Mouse (Mus musculus) layer of hippocampus, adult 9-11 months (tissue): ENCODE results near the gene Necab2.

Source experiments
- DNase-seq: peaks from one replicate; pipeline ENCODE4 v3.0.0; 2022

Gene Necab2

DNA sequence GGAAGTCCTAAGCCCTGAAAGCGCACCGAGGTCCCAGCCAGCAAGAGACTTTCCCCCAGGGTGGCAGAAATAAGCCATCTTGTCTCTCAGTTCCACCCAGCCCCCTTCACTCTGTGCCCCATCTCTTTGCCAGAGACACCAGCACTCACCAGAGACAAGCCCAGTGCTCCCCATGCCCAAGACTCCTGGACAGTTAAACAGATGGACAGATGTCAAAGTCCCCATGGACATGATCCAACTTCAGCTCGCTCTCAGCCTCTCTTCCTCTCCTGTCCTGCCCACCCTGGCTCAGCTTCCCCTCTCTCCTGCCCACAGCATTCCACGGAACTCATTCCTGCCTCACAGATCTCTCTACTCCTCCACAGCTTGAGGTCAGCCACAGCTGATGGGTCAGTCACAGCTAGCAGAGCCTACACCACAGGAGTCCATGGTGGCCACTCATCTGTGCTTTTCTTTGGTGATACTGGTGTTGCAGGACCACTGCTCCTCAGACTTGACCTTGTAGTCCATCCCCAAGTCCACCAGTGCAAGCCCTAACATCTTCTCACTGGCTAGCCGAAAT lies 17.7 kb upstream of the Necab2 start:
- no peak for DNase-seq

DNA sequence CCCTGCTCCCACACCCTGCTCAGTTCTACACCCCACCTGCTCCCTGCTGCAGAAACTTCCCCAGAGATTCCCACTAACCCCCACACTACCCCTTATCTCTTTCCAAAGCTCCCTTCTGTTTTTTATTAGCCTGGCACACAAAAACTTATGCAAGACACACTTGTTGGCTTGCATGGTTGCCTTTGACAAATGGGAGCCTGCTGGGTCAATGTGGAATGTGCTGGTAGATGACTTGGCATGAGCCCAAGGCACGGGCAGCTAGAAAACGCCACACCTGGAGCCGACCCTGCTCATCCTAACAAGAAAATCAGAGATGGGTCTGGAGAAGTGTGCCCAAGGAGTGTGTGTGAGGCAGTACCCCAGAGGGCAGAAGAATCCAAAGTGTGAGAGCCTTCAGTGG lies 17.0 kb upstream of the Necab2 start:
- DNase-seq, result no peak

DNA sequence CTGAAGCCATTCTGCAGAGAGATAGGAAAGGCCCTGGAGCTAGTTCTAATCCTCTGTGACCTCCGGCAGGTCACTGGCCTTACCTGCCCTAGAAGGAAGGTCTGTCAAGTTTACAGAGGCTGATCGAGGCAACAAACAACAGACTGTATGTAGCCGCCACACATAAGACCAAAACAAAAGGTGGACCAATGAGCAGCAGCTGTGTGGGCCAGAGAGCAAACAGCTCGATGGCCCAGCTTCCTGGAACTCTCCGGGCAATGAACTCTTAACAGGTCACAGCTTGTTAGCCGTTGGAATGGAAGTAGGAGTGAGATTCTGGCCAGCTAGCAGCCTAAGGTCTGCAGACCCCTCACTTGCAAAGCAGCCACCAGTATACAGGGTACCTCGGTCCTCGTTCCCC lies 16.3 kb upstream of the Necab2 start:
- DNase-seq, result no peak

DNA sequence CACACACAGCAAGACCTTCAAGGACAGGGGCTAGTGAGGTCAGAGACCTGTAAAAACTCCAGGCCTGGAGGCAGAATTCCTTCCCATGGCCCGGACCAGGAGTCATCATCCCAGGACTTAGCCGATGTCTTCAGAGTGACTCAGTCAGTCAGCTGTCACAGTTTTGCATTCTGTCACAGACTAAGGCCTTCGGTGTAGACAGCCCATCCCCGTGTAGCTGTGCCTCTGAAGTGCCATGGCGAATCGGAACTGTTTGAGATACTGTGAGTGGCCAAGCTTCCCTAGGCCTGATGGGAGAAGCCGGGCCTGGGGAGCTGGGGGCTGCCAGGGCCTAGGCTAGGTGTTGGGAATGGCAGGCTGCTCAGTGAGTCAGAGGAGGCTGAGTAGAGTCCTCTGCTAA lies 15.8 kb upstream of the Necab2 start:
- no peak for DNase-seq

DNA sequence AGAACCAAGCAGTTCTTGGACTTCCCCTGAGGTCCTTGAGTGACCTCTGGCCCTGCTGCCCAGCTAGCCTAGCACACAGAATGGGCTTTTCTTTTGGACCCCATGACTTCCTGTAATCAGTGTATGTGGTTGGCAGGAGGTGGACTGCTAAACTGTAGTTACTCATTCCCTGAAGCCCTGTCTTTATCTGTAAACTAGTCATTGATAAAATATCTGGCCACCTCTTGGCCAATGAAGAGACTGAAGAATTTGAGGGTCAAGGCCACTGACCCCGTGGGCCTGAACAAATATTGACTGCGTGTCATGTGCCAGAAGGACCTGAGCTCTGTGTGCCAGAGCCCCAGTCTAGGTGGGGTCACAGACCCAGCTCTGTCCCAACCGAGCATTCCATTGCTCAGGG lies 14.1 kb upstream of the Necab2 start:
- DNase-seq, result no peak

DNA sequence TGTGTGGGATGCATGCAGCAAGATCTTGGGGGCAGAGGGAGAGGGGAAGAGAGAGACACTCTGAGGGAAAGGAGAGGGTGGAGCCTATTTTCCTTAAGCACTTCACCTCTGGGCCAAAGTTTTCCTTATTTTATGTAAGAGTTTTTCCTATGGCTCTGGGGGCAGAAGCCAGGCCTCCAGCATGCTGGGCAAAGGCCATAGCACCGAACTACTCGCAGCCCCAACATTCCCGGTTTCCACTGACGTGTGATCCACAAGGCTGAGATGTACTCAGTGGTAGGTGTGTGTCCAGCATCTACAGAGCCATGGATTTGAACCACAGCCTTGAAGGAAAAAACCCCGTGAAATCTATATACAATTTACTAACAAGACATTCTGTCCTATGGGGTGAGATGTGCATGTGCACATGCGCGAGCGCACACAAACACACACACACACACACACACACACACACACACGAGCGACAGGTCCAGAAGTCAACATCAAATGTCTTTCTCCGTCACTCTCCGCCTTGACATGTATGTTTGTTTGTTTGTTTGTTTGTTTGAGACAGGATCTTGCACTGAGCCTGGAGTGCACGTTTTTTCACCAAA lies 12.8 kb upstream of the Necab2 start, which contains the start of gene Osgin1:
Gene Osgin1 (plus strand): TSS at position 543 of the 593 bp plus-strand sequence.
- DNase-seq, result no peak

DNA sequence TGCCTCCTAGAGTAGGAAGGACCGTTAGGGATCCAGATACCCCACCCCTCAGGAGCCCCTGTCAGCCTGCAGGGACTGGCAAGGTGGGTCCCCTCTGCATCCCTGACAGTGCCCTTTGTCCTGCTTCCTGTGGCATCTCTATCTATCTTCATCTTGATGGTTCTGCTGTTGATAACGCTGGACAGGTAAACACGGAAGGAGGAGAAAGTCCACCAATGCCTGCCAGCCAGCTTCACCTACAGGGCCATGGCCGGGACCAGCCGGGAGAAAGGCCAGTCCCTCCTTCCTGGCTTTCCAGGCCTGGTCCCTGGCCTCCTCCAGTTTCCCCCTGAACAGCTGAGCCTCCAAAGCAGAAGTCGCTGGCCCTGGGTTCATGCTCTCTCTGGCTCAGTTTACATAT lies 11.9 kb upstream of the Necab2 start:
- no peak for DNase-seq

DNA sequence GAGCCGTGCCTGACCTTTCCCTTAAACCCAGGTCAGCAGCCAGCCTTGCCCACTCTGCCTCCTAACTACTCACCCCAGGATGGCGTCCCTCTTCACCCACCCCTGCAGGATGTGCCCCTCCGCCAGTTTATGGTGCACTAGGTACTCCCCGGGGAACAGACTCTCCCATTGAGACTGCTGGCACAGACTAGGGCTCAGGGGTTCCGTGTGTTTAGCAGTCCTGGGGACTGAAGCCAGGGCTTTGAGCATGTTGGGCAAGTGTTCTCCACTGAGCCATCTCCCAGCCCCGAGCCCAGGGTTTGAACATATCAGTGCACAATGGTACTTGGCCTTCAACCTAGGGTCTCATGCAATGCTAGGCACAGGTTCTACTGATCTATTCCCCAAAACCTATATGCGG lies 11.0 kb upstream of the Necab2 start:
- no peak for DNase-seq

DNA sequence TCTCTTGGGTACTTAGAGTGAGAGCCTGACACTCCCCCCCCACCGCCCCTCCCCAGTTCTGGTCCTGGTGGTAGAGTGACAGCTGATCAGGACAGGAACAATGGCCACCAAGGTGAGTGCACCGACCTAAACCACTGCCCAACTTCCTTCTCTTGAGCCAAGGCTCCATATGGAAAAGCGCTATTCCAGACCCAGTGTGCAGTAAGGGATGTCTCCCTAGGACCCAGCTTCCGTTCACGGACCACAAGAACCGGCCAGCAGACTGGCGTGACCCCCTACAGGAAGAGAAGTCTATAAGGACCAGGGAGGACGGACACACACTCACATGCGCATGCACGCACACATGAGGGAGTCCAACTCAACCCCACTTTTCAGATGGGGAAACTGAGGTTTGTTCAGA lies 10.2 kb upstream of the Necab2 start:
- DNase-seq, result no peak

DNA sequence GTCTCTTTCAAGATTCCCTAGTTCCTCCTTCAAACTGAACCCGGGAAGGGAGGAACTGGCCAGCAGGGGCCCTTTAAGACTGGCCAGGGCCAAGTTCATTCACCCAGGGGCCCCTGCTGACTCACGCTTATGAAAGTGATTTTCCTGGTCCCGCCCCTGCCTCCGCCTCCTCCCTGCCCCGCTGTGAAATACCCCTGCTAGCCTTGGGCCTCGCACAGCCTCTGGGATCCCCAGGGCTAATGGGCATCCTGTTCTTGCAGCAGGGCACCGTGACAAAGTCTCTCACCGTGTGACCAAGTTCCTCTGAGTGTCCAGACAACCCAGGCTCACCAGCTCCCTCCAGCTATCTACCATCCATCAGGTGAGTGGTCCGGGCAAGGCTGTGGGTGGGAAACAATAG lies 9.6 kb upstream of the Necab2 start:
- DNase-seq, result no peak

DNA sequence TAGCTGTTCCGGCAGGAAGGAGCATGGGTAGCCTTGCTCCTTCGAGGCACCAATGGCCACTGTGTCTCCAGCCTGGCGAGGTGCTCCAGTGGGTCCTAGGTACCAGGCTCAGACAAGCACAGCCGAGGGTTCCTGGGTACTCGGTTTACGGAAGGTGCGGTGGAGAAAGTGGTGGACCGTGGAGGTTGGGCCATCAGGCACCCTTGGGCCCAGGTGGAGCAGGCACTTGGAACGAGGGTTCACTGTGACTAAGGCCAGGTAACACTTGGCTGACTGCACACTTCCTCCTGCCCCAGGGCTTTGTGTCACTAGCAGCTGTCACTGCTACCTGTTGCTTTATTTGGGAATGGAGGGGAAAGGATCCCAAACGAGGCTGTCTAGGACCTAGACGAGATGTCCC lies 9.0 kb upstream of the Necab2 start:
- DNase-seq, result no peak

DNA sequence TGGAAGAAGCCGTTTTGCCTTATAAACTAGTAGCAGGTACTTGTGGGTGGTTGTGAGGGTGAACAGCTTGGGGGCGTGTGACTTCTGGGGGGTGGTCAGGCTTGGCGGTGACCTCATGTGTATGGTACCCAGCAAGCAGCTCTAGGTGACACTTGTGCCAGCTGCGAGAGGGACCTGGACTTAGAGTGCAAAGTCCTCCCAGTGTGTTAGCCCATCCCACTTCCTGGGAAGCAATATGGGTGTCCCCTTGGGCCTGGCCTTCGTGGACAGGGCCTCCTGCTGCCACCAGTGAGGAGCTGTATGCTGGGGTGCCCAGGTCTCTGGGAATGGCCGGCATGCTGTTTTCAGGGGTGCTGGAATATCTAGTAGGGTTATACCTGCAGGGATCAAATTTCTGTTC lies 7.6 kb upstream of the Necab2 start:
- DNase-seq, result no peak

DNA sequence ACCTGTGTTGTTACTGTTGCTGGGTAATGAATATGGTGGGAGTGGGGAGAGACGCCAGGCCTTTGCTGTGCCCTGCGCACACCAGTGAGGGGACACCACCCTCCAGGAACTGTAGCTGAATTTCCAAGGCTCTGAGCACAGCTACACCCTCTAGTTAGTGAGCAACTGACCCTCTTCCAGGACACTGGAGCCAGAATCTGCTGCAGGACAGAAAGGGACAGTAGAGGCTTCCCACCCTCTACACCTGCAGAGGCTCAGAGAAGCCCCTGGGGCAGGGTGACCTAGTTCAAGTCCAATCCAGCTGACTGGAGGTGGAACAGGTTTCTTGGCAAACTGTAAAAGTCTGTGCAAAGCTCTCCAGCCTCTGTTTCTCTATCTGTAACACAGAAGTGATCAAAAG lies 7.1 kb upstream of the Necab2 start:
- DNase-seq, result no peak

DNA sequence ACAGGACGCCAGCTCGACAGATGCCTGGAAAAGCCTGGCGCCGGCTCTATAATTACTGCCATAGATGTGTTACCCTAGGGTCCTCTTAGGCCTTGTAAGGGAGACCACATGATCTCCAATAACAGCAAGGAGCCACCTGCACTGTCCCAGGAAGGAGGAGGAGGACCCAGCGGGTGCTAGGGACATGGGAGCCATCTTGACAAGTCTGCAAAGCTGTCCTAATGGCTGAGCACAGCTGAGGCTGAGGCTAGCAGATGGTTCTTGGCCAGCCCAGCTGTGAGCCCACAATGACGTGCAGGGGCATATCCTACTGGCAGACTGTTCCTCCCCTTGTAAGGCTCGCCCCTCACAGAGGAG lies 6.6 kb upstream of the Necab2 start:
- no peak for DNase-seq

DNA sequence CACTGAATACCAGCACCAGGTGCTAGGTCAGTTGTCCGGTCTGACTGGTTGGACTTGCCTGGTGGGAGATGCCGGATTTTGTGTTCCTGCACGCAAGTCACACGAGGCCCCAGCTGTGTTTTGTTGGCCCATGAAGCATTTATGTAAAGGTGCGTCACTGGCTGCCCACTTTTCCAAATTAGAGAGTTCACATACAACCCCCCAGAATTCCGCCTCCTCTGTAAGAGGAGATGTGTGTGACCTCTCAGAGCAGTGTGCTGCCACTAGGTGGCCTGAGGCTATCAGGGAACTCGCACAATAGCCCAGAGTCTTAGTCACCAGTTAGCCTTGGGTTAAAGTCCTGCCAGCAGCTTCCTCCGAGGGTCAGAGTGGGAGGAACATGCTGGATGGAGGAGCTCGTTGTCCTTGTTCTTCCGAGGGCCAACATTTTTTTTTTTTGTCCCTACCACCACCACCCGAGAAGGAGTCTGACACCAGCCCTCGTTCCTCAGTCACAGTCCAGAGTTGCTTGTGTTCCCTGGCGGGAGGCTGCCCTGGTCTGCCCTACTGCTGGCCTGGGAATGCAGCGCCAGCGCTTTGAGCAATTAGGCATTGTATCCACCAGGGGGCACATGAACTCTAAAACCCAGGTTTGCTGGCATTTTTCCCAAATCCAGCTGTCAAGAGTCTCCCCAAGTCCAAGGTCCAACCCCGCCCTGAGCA lies 6.1 kb upstream of the Necab2 start:
- no peak for DNase-seq

DNA sequence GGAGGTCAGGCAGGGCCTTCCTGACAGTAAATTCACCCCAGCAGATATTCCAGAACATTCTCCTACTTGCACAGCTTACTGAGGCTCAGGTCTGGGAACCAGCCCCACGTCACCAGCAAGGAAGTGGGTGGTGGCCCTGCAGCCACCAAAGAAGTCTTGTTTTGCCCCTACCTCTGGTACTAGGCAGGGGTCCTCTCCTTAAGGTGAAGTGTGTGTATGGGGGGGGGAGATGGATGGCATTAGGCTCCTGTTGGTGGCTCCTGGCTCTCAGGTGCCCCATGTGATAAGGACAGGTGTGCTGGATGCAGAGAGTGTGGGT lies 5.6 kb upstream of the Necab2 start:
- DNase-seq, result no peak

DNA sequence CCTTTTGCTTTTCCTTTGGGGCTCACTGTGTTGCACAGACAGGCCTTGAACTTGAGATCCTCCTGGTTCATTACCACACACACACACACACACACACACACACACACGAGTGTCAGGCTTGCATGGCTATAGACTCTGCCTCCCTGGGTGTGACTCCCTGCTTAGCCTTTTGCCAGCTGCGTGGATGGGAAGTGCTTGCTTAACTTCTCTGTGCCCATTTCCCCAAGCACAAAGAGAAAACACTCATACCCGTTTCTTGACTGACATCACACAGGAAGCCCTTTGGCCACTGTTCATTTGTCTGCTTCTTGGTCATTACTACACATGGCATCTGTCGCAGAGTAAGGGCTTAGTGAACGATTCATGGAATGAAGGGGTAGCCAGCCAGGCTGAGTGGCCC lies 4.5 kb upstream of the Necab2 start:
- DNase-seq, result no peak

DNA sequence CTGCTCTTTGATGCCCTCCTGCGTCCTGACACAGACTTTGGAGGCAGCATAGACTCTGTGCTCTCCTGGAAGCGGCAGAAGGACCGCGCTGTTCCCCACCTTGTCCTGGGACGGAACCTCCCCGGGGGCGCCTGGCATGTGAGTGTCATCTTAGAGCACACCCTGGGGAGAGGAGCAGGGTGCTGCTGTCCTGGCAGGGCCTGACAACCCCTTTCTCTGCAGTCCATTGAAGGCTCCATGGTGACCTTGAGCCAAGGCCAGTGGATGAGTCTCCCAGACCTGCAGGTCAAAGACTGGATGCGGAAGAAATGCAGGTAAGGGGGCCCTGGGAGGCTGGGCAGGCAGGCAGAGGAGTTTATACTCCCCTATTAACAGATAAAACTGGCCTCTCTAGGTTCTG lies 3.5 kb upstream of the Necab2 start:
- no peak for DNase-seq

DNA sequence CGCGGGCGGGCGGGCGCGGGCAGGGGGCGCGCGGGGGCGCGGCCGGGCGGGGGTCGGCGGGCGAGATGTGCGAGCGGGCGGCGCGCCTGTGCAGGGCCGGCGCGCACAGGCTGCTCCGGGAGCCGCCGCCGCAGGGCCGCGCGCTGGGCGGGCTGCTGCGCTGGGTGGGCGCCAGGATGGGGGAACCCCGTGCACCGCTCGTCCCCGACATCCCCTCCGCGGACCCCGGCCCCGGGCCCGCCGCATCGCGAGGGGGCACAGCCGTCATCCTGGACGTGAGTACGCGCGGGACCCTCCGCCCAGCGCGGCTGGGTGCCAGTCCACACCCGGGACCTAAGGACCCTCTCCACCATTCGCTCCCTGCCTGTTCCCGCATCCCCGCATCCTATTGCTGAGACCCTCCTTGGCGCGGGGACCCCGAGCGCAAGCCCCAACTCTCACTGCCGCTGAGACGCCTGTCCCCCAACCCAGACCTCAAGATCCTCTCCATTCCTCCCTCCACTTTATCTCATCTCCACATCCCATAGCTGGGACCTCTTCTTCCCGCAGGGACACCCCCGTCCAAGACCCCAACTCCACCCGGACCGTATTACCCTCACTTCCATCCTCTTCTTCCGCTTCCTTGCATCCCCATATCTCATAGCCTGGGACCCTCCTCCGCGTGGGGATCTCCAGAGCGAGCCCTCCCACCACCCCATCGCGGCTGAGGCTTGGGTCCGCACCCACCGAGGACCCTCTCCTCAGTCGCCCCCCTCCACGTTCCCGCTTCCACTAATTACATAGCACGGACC lies 666 bp downstream of the Necab2 start:
- DNase-seq, result no peak

DNA sequence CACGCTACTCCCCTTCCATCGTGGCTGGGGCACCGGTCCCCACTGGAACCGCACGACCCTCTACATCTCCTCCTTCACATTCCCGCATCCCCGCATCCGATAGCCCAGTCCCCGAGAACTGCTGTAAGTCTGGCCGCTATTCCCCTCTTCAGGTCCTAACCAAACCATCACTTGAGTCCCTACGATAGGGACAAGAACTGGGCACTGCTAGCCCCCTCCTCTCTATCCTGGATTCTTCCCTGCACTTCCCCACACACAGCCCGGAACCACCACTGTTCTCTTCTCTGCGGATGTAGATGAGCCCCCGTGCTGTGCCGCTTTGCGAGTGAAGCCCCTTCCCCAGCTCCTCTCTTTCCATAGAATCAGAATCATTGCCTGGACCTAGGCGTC lies 1.3 kb downstream of the Necab2 start:
- no peak for DNase-seq

DNA sequence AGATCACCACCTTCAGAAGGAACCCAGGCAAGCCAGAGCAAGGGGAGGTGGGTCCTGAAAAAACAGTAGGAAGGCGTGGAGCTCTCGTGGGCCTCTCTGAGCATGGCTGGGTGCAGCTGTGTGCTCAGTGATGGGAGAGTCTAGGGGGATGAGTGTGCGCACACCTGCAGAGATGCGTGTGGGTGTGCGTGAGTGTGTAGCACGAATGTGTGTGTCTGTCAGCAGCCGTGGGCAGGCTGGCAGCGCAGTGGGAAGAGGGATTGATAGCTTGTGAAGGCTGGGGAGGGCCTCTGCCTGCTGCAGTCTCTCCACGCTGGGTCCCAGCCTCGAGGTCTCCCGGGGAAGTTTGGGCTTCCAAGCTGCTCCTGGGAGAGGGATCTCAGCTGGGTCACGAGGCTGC lies 3.1 kb downstream of the Necab2 start:
- peak; percentile 68 for DNase-seq

DNA sequence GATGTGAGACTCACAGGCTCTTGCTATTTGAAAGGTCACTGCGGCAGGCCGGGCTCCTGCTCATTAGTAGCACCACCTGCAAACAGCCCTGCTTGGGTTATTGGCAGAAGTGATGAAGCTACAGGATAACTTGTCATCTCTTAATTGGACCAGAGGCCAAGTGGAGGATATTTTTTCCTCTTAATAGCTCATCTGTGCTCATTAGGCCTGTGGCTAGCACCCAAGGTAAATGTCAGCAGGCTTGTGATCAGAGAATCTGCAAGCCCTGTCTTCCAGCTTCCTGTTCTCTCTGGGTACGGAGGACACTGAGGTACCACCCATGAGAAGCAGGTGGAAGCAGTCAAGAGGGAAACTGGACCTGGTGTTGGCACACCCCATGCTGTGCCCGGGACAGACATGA lies 4.6 kb downstream of the Necab2 start:
- no peak for DNase-seq

DNA sequence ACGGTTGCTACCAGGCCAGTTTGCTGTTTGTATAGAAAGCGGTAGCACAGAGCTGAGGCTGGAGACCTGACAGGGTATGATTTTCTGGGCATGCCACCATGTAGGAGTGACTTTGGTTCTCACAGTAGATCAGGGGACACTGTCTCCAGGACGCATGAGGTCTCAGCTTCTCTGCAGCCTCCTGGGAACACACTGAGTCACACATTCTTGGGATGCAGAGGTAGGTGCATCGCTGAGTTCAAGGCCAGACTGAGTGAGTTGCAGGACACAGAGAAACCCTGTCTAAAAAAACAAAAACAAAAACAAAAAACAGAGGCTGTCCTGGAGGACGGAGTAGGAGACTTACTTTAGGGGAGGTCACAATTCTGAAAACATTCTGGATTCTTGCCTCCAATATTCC lies 6.4 kb downstream of the Necab2 start:
- DNase-seq, result no peak

DNA sequence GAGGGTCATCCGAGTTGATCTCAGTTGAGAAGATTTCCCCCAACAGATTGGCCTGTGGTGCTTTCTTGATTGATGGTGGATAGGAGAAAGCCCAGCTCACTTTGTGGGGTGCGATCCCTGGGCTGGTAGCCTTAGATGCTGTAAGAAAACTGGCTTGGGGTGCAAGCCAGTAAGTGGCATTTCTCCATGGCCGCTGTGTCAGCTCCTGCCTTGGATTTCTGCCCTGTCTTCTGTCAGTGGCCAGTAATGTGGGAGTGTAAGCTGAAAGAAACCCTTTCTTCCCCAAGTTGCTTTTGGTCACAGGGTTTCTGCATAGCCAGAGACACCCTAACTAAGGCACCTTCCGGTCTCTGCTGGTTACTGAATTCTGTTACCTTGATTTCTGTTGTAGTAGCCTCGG lies 9.5 kb downstream of the Necab2 start:
- DNase-seq, result no peak
